ENCODE assay signal across 10 mouse cellular contexts in genomic region chr1:139425006-139425405, GRCm38 (mm10). TPM values are rescaled to one million over a fixed set of nuclear protein-coding genes. Genes with fewer than 3 reads are reported as not detected.
DNase-seq lines count a peak whose midpoint lies in the region; ATAC-seq lines count a peak whose summit lies in the region.
"Had no signal": no experiment of that assay in that cellular context is flagged by ENCODE, and none has a peak within 500 bp of the region (broad histone marks: within the 10 kb centered on the region; RNA-seq: fewer than 3 reads in every experiment).

No protein-coding gene starts in this region.

- DNase-seq in neural tube, embryonic 11.5 days (ENCODE audit: low spot score) = no peak
- no peak for DNase-seq in neural tube, embryonic 10.5 days (ENCODE audit: extremely low spot score, low spot score)
- DNase-seq in adrenal gland, adult 8-10 months = no peak
- DNase-seq in ovary, postnatal 36 days (ENCODE audit: low spot score) = no peak
- DNase-seq: heart, adult 18-20 months; right cerebral cortex, adult 18-20 months had no signal

- ATAC-seq in neural tube, embryonic 11.5 days (ENCODE audit: insufficient read depth, low FRiP score, low TSS enrichment) = no peak
- ATAC-seq in hindbrain, embryonic 12.5 days (ENCODE audit: low FRiP score) = no peak
- ATAC-seq in limb, embryonic 13.5 days (ENCODE audit: low FRiP score, low read depth) = no peak
- ATAC-seq in stomach, embryonic 16.5 days (ENCODE audit: insufficient read depth, low FRiP score) = no peak
- no peak for ATAC-seq in activated CD4-positive, CD25-positive, alpha-beta regulatory T cell, adult 4 months

- H3K4me2 ChIP-seq in neural tube, embryonic 11.5 days (ENCODE audit: low read depth) = peak overlapping the region; percentile 48
- peak overlapping the region; percentile 75 for H3K4me2 ChIP-seq in hindbrain, embryonic 12.5 days (replicated peaks)
- peak overlapping the region; percentile 64 for H3K4me2 ChIP-seq in limb, embryonic 13.5 days (replicated peaks)
- H3K4me2 ChIP-seq in stomach, embryonic 16.5 days (ENCODE audit: low read depth, low read length) = peak overlapping the region; percentile 51

- peaks cover 24% of the 10 kb centered on the region for H3K4me1 ChIP-seq in neural tube, embryonic 11.5 days (ENCODE audit: control insufficient read depth, insufficient read depth, low read length)
- H3K4me1 ChIP-seq in hindbrain, embryonic 12.5 days = peaks cover 35% of the 10 kb centered on the region
- H3K4me1 ChIP-seq in limb, embryonic 13.5 days = peaks cover 36% of the 10 kb centered on the region
- H3K4me1 ChIP-seq in stomach, embryonic 16.5 days (ENCODE audit: control insufficient read depth, insufficient read depth, low read length) = peaks cover 18% of the 10 kb centered on the region

- no peaks in the 10 kb centered on the region for H3K9me3 ChIP-seq in neural tube, embryonic 11.5 days (ENCODE audit: control insufficient read depth, low read length)
- no peaks in the 10 kb centered on the region for H3K9me3 ChIP-seq in hindbrain, embryonic 12.5 days (replicated peaks)
- H3K9me3 ChIP-seq in limb, embryonic 13.5 days = no peaks in the 10 kb centered on the region
- no peaks in the 10 kb centered on the region for H3K9me3 ChIP-seq in stomach, embryonic 16.5 days (replicated peaks; ENCODE audit: control insufficient read depth, low read length)

- H3K27me3 ChIP-seq in neural tube, embryonic 11.5 days (ENCODE audit: control insufficient read depth, insufficient read depth, low read length) = no peaks in the 10 kb centered on the region
- H3K27me3 ChIP-seq in hindbrain, embryonic 12.5 days = no peaks in the 10 kb centered on the region
- H3K27me3 ChIP-seq in limb, embryonic 13.5 days = no peaks in the 10 kb centered on the region
- no peaks in the 10 kb centered on the region for H3K27me3 ChIP-seq in stomach, embryonic 16.5 days (ENCODE audit: control insufficient read depth, insufficient read depth, low read length)

- 58% methylated on average over 3 of the region's 3 CpGs for WGBS in neural tube, embryonic 11.5 days
- 43% methylated on average over 3 of the region's 3 CpGs for WGBS in hindbrain, embryonic 12.5 days
- 47% methylated on average over 3 of the region's 3 CpGs for WGBS in limb, embryonic 13.5 days
- WGBS in stomach, embryonic 16.5 days = 38% methylated on average over 3 of the region's 3 CpGs

- no peaks in the 10 kb centered on the region for H3K36me3 ChIP-seq in neural tube, embryonic 11.5 days (ENCODE audit: control insufficient read depth, insufficient read depth, low read length)
- H3K36me3 ChIP-seq in hindbrain, embryonic 12.5 days = peaks cover 9% of the 10 kb centered on the region
- H3K36me3 ChIP-seq in limb, embryonic 13.5 days = peaks cover 13% of the 10 kb centered on the region
- peaks cover 3% of the 10 kb centered on the region; the same call in 1 of the 2 replicates for H3K36me3 ChIP-seq in stomach, embryonic 16.5 days (ENCODE audit: control insufficient read depth, insufficient read depth, low read length)

- H3K9ac ChIP-seq in neural tube, embryonic 11.5 days (ENCODE audit: low read length) = no peak overlapping the region
- no peak overlapping the region for H3K9ac ChIP-seq in hindbrain, embryonic 12.5 days
- H3K9ac ChIP-seq in limb, embryonic 13.5 days = peak overlapping the region; percentile 57; the same call in 1 of the 2 replicates
- peak overlapping the region; percentile 34 for H3K9ac ChIP-seq in stomach, embryonic 16.5 days (ENCODE audit: low read length)

- H3K27ac ChIP-seq in neural tube, embryonic 11.5 days (ENCODE audit: low read depth, low read length) = no peak overlapping the region
- no peak overlapping the region for H3K27ac ChIP-seq in hindbrain, embryonic 12.5 days
- H3K27ac ChIP-seq in limb, embryonic 13.5 days = no peak overlapping the region
- no peak overlapping the region for H3K27ac ChIP-seq in stomach, embryonic 16.5 days (ENCODE audit: low read length)

- H3K4me3 ChIP-seq in neural tube, embryonic 11.5 days (ENCODE audit: low read depth, low read length) = peak overlapping the region; percentile 16; the same call in 1 of the 2 replicates
- peak overlapping the region; percentile 28 for H3K4me3 ChIP-seq in hindbrain, embryonic 12.5 days
- peak overlapping the region; percentile 36 for H3K4me3 ChIP-seq in limb, embryonic 13.5 days
- peak overlapping the region; percentile 31 for H3K4me3 ChIP-seq in stomach, embryonic 16.5 days (replicated peaks; ENCODE audit: low read length)

RNA-seq across cellular contexts. Expression of gene Zbtb41, which starts 2.9 kb away (rescaled TPM):
- 19.4 and 19.6 TPM in 2 replicates for polyA plus RNA-seq in neural tube, embryonic 11.5 days (2014; fragmentation: Nextera tagmentation; extraction: Ambion mirVana)
- polyA plus RNA-seq in hindbrain, embryonic 12.5 days (2016; fragmentation: Nextera tagmentation; extraction: Ambion mirVana) = 19.2 and 20.8 TPM in 2 replicates
- 9.4 and 10.1 TPM in 2 replicates for polyA plus RNA-seq in limb, embryonic 13.5 days (2015; fragmentation: Nextera tagmentation; extraction: Ambion mirVana)
- 9.4 and 10.4 TPM in 2 replicates for polyA plus RNA-seq in stomach, embryonic 16.5 days (2015; fragmentation: Nextera tagmentation; extraction: Ambion mirVana)
- polyA plus RNA-seq in activated CD4-positive, CD25-positive, alpha-beta regulatory T cell, adult 4 months (2017; shearing (Covaris generic)) = 1 to 10 TPM; 6.1 to 7.0 TPM
- 10 to 100 TPM; 32.2 to 46.3 (median 37.4) TPM for total RNA-seq in adrenal gland, adult 8-10 months (2022)

RNA-seq across cellular contexts. Expression of gene Aspm, which starts 29.6 kb away (rescaled TPM):
- 23.7 and 24.1 TPM in 2 replicates for polyA plus RNA-seq in neural tube, embryonic 11.5 days (2014; fragmentation: Nextera tagmentation; extraction: Ambion mirVana)
- 18.5 and 19.1 TPM in 2 replicates for polyA plus RNA-seq in hindbrain, embryonic 12.5 days (2016; fragmentation: Nextera tagmentation; extraction: Ambion mirVana)
- polyA plus RNA-seq in limb, embryonic 13.5 days (2015; fragmentation: Nextera tagmentation; extraction: Ambion mirVana) = 15.8 and 16.8 TPM in 2 replicates
- polyA plus RNA-seq in stomach, embryonic 16.5 days (2015; fragmentation: Nextera tagmentation; extraction: Ambion mirVana) = 9.0 and 10.7 TPM in 2 replicates
- polyA plus RNA-seq in activated CD4-positive, CD25-positive, alpha-beta regulatory T cell, adult 4 months (2017; shearing (Covaris generic)) = 1 to 10 TPM; 2.9 to 4.2 TPM
- total RNA-seq in adrenal gland, adult 8-10 months (2022) = 1 to 10 TPM in 1 of 4 experiments, under 1 TPM in 3; 0.67 to 1.5 (median 0.84) TPM

RNA-seq across cellular contexts. Expression of gene Crb1, which starts 48.1 kb away (rescaled TPM):
- 2.3 and 2.5 TPM in 2 replicates for polyA plus RNA-seq in neural tube, embryonic 11.5 days (2014; fragmentation: Nextera tagmentation; extraction: Ambion mirVana)
- polyA plus RNA-seq in hindbrain, embryonic 12.5 days (2016; fragmentation: Nextera tagmentation; extraction: Ambion mirVana) = 2.1 and 3.0 TPM in 2 replicates
- polyA plus RNA-seq in limb, embryonic 13.5 days (2015; fragmentation: Nextera tagmentation; extraction: Ambion mirVana) = 0.08 TPM in 1 of 2 replicates, not detected in the other
- polyA plus RNA-seq in stomach, embryonic 16.5 days (2015; fragmentation: Nextera tagmentation; extraction: Ambion mirVana) = 0.09 TPM in 1 of 2 replicates, not detected in the other
- polyA plus RNA-seq in activated CD4-positive, CD25-positive, alpha-beta regulatory T cell, adult 4 months (2017; shearing (Covaris generic)) = not detected
- total RNA-seq in adrenal gland, adult 8-10 months (2022) = not detected

Comparison
In these comparisons a context has a peak if more than half of its experiments do, and no peak if none do; other contexts are left out.
1. H3K9ac ChIP-seq: peak in limb, embryonic 13.5 days (single experiment) and stomach, embryonic 16.5 days (single experiment); none in neural tube, embryonic 11.5 days (single experiment) and hindbrain, embryonic 12.5 days (single experiment).
2. Peak in every context shown above with its lines, with median percentiles within 50 percentile points of each other: H3K4me2 ChIP-seq and H3K4me3 ChIP-seq.